Mouse (Mus musculus) forebrain, embryonic 11.5 days (tissue): ENCODE measurements at regions not wholly inside any gene's neighbourhood (a gene's known extent, or its start where the extent isn't known, plus 50 kb on each side); places are given as distances from the start of the nearest gene placed in this dataset.

Experiments
- ATAC-seq: fragments of 200-750 bp; cut with Nextera tagmentation; replicated peaks from 2 replicates; pipeline ENCODE4 v1.8.0; 2017; ENCODE audit warnings: moderate TSS enrichment; ENCODE audit not compliant: low FRiP score
- DNase-seq: peaks from one replicate; pipeline ENCODE4 v3.0.0-alpha.2; 2017; ENCODE audit warnings: low spot score
- H3K27ac ChIP-seq: fragments of 300-500 bp; sonication (generic); 2 replicates; pipeline ENCODE4 v1.5.1; 2014; ENCODE audit warnings: low read depth, low read length
- H3K27me3 ChIP-seq: fragments of 300-500 bp; sonication (generic); 2 replicates; pipeline ENCODE4 v1.6.1; 2014; ENCODE audit warnings: mild to moderate bottlenecking, low read length, mixed read lengths; ENCODE audit not compliant: control insufficient read depth, insufficient read depth
- H3K36me3 ChIP-seq: fragments of 300-500 bp; sonication (generic); 2 replicates; pipeline ENCODE4 v1.6.1; 2014; ENCODE audit warnings: mild to moderate bottlenecking, low read length, moderate library complexity, mixed read lengths; ENCODE audit not compliant: control insufficient read depth, insufficient read depth
- H3K4me1 ChIP-seq: fragments of 300-500 bp; sonication (generic); replicated peaks from 2 replicates; pipeline ENCODE4 v1.6.1; 2014; ENCODE audit warnings: low read length, mixed read lengths; ENCODE audit not compliant: control insufficient read depth, insufficient read depth
- H3K4me2 ChIP-seq: fragments of 300-500 bp; sonication (generic); 2 replicates; pipeline ENCODE4 v1.6.1; 2014; ENCODE audit warnings: low read depth, mild to moderate bottlenecking, low read length, moderate library complexity, mixed read lengths; ENCODE audit not compliant: severe bottlenecking
- H3K4me3 ChIP-seq: fragments of 300-500 bp; sonication (generic); 2 replicates; pipeline ENCODE4 v1.5.1; 2014; ENCODE audit warnings: low read depth, low read length
- H3K9ac ChIP-seq: fragments of 300-500 bp; sonication (generic); 2 replicates; pipeline ENCODE4 v1.6.1; 2014; ENCODE audit warnings: low read length
- H3K9me3 ChIP-seq: fragments of 300-500 bp; sonication (generic); 2 replicates; pipeline ENCODE4 v1.6.1; 2016; ENCODE audit warnings: low read length, mixed read lengths; ENCODE audit not compliant: control insufficient read depth
- WGBS: fragments of 180-500 bp; shearing (Covaris S2); extraction: QIAGEN DNeasy Blood & Tissue Kit; methylation state at CpG from one replicate; pipeline ENCODE4 v1.1.7; 2014; 5-methylcytosine and 5-hydroxymethylcytosine counted together

GRCm38 (mm10) chr1:163477478-163478167, 74.2 kb upstream of the Gorab start:
- ATAC-seq (no peak), DNase-seq (no peak)
- 35% methylated on average over 4 of the region's 4 CpGs for WGBS
- Histone ChIP-seq H3K4me1 (no peaks in the 10 kb centered on the region), H3K27me3 (no peaks in the 10 kb centered on the region), H3K4me2 (no peak overlapping the region), H3K36me3 (no peaks in the 10 kb centered on the region), H3K9ac (no peak overlapping the region), H3K4me3 (no peak overlapping the region), H3K27ac (no peak overlapping the region), H3K9me3 (no peaks in the 10 kb centered on the region)

- Histone ChIP-seq H3K4me1 (no peaks in the 10 kb centered on the region), H3K27ac (no peak overlapping the region), H3K4me2 (no peak overlapping the region), H3K9me3 (no peaks in the 10 kb centered on the region), H3K4me3 (no peak overlapping the region), H3K27me3 (no peaks in the 10 kb centered on the region), H3K9ac (no peak overlapping the region), H3K36me3 (no peaks in the 10 kb centered on the region)
- DNase-seq (no peak), ATAC-seq (no peak)
- 88% methylated on average over 13 of the region's 13 CpGs for WGBS
Measured at GRCm38 (mm10) chr1:163461194-163461593, 57.7 kb upstream of the Gorab start.

DNA sequence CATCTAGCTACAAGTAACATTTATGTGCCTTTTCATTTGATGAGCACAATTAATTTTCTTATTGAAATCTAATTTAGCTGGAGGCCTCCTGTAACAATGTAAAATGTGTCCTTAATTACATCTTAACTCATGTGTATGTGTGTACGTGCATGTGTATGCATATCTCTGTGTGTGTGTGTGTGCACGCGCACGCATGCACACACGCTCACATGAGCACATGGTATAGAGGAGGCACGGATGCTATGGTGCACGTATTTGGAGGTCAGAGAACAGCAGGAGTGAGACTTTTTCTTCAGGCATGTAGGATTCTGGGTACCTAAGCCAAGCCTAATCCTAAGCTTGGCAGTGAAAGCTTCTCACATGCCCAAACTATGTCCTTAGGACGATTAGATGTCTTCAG, 52.9 kb upstream of the Gorab start:
- Histone ChIP-seq H3K4me3 (no peak overlapping the region), H3K36me3 (no peaks in the 10 kb centered on the region), H3K4me2 (no peak overlapping the region), H3K27me3 (no peaks in the 10 kb centered on the region), H3K4me1 (no peaks in the 10 kb centered on the region), H3K27ac (no peak overlapping the region), H3K9ac (no peak overlapping the region), H3K9me3 (no peaks in the 10 kb centered on the region)
- 94% methylated on average over 8 of the region's 8 CpGs for WGBS
- ATAC-seq (no peak), DNase-seq (no peak)
